Mouse (Mus musculus): ENCODE data around the gene Crb1.

The Crb1 gene

DNA sequence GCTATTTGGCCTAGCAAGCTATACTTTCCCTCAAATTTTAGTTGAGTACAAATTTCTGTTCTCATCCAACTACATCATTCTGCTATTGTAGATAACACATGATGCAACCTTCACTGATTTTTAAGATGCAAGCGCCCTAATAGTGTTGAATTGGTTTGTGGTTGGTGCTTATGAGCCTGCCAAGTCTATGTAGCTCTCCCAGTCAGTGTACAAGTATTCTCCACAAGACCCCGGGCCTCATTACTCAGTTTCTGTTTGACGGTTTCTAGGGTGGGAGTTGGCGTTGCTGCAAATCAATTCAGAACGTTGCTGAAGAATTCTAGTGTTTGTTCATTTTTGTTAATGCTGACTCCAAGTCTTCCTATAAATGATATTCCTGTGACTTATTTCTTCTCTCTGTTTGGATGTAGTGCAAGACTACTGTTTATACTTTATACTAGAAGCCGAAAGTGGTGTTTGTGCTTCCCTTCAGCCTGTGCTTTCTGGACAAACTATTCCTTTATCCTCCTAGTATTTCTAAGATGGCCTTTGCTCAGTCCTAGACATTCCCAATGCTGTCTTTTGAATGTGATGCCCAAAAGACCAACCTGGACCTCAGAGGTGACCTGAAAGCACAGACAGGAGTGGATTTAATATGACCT lies 152.5 kb downstream of the Crb1 start:
- no peak for DNase-seq (ENCODE audit: low read depth, low spot score)

- no peak for DNase-seq (ENCODE audit: low read depth, low spot score)
Observed at GRCm38 (mm10) chr1:139223804-139224203, 153.1 kb downstream of the Crb1 start.

DNA sequence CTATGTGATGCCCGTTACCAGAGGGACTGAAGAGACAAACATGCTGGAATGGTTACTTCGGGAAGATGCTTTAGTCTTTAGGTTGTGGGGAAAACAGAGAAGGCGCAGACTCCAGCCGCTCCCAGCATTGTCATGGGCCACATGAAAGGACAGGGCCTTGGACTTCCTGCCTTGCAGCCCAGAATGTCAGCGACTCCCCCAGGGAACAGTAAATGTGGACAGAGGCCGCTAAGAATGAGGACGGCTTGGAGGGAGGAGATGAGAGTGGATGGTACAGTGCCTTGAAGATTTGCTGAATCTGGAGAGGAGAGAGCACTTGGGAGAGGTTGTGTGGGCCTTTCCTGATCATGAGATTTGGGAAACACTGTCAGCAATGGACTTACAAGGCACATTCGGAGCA lies 161.6 kb downstream of the Crb1 start:
- no peak for DNase-seq (ENCODE audit: low read depth, low spot score)

GRCm38 (mm10) chr1:139210505-139210904 lies 166.4 kb downstream of the Crb1 start:
- DNase-seq (ENCODE audit: low read depth, low spot score): no peak

GRCm38 (mm10) chr1:139209796-139210195 lies 167.1 kb downstream of the Crb1 start:
- DNase-seq (ENCODE audit: low read depth, low spot score): peak; percentile 30

DNA sequence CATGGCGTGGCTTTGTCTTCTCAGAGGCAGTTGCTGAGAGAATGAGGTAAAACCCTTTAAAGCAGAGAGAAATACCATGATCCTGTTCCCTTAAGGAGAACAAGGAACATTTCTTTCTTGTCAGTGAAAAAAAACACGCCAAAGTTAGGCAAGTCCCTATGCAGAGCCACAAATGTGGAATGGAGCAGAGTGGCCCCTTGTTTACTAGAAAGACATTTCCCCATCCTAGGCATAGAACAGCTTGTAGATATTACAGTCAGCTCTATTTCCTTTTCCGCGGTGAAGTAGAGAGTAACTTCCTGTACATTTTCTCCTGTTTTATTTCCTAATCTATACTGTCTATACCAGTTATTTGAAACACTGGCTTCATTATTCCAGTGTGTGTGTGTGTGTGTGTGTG lies 170.6 kb downstream of the Crb1 start:
- DNase-seq (ENCODE audit: low read depth, low spot score): no peak

- no peak for DNase-seq (ENCODE audit: low read depth, low spot score)
Observed at GRCm38 (mm10) chr1:139203026-139203425, 173.9 kb downstream of the Crb1 start.

- no peak for DNase-seq (ENCODE audit: low read depth, low spot score)
Observed at GRCm38 (mm10) chr1:139194428-139195028, 182.4 kb downstream of the Crb1 start.

- no peak for DNase-seq (ENCODE audit: low read depth, low spot score)
Observed at GRCm38 (mm10) chr1:139194011-139194410, 182.9 kb downstream of the Crb1 start.

DNA sequence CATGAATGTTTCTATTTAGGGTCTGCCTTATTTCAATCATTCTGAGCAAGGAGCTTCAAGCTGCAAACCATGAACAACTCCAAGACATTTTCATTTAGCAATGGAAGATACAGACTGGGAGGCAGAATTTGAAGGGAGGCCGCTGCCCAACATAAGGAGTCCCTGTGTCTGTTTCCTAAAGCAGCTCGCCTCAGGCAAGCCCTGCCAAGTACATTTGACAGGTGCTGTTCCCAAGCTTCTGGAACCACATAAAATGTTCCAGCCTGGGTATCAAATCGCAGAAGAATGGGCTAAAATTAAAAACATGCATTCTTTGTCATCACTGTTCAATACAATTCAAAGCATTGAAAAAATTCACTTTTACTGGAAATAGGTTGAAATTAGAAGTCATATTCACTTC lies 184.3 kb downstream of the Crb1 start:
- no peak for DNase-seq (ENCODE audit: low read depth, low spot score)

DNA sequence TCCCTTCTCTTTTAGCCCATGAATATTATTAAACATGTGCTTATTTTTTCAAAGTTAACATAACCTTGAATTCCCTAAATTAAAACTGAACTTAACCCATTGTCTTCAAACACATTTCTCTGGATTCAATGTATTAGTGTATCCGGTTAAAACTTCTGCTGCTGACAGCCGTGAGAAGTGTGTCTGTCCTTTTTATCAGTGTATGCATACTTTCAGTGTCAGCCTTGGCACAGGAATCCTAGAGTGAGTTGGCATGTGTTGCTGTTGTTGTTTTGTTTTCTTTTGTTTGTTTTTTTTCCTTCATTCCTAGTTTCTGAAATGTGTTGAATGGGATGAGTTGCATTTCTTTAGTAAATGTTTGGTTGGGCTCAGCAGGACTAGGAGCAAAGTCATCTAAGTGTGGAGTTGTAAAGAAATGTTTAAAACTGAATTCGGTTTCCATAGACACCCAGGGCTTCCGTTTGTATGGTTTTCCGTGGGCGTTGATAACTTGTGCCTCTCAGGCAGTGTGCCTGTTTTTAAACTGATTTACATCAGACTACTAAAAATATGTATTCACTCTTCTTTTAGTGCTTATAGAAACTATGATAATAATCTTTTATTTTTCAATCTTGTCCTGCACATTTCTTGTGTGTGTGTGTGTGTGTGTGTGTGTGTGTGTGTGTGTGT lies 196.3 kb downstream of the Crb1 start:
- no peak for DNase-seq (ENCODE audit: low read depth, low spot score)

GRCm38 (mm10) chr1:139179707-139180106 lies 197.2 kb downstream of the Crb1 start:
- DNase-seq (ENCODE audit: low read depth, low spot score): no peak

DNA sequence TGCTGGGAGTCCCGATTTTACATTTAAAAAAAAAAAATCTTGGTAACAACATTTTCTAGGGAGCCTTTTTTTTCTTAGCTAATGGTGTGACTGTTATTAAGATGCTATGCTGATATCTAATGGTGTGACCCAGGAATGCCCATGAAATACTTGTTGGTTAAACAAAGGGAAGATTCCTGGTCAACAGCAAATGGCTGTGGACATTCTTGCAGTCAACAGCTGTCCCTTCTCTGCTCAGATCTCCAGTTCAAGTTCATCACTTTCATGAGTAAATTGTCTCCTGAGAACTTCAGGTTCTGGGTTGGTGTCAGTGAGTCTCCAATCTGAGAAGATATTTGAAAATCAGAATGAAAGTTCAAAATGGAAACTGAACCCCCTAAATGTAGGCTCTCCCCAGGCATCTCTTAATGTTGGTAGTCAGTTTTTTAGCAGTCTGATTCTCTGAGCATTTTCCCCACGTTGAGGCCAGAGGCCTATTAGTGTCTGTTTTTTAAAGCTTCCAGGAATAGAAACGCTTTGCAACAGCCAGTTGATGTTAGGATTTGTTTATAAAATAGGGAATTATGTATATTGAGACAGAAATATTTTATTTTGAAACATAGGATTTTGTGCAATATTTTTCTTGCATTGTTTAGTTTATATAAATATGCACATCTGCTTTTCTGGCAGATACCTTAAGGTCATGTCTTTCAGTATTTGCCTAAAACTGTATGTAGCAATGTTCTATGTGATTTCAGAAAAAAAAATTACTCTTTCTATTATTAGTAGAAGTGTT lies 202.7 kb downstream of the Crb1 start:
- no peak for DNase-seq (ENCODE audit: low read depth, low spot score)

DNA sequence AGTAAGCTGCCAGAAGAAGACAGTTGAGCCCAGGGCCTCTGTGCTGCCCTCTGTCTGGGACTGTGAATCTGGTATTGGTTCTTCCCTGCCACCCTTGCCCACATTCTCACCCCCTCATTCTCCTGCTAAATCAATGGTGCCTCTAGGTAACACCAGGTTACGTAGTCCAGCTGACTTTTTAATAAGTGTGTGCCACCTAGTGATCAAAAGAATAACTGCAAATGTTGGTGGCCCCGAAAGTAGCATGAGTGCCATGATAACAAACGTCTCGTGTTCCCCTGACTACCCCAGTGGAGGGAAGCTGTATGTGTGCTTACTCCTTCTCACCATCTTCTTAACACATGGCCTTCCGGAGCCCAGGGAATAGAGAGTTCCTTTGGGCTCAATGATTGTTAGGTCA lies 214.1 kb downstream of the Crb1 start:
- no peak for DNase-seq (ENCODE audit: low read depth, low spot score)

- DNase-seq (ENCODE audit: low read depth, low spot score): no peak
Observed at GRCm38 (mm10) chr1:139161619-139162018, 215.3 kb downstream of the Crb1 start.

DNA sequence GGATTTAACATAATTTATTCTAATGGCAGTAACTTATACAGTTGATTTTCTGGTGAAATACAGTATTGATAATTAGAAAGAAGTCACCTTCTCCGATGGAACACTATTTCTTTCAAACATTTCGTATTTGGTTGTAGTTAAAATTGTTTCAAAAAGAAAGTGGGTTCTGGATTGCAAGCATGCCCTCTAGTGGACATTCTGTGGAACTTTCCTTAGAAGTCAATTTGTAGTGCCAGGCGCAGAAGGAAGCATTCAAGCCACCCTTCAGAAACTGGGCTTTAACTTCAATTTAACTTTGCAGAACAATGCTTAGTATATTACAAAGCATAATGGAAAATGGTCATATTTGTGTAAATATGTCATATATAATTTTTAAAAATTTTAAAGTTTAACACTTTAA lies 220.5 kb downstream of the Crb1 start:
- peak; percentile 40 for DNase-seq (ENCODE audit: low read depth, low spot score)

DNA sequence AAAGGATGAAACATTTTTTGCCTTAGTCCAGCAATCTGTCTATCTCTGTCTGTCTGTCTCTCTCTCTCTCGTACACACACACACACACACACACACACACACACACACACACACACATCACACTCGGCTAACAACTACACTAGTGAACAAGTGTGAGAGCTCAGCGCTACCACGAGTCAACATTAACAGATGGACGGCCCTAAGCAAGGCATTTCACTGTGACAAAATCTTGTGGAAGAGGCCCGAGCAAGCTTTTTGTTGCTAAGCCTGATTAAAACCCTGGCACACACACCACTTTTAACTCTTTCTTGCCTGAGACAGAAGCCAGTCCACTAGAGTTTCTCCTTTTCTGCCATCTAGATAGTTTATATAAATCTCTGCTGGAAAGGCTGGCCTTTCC lies 223.4 kb downstream of the Crb1 start:
- peak; percentile 10 for DNase-seq (ENCODE audit: low read depth, low spot score)

DNA sequence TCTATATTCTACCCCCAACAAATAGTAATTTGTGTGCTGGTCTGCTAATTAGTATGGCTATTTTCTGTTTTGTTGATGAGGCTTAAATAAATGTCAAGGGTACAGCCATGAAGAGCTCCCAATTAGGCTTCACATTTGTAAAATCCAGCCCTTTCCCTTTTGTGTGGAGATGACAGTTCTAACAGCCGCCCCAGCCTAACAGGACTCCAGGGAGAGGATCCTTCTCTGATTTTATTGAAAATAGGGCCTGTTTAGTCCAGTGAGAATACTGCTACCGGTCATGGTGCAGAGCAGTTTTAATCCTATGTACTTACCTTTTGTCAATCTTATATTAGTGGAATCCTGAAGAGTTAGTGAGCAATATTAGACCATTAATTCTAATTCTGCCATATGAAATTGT lies 223.9 kb downstream of the Crb1 start:
- no peak for DNase-seq (ENCODE audit: low read depth, low spot score)
